Mouse (Mus musculus): ENCODE measurements around the gene Epb41l2.

Gene Epb41l2

GRCm38 (mm10) chr10:25434358-25435044, 74.9 kb downstream of the Epb41l2 start:
- DNase-seq (ENCODE audit: low read depth, low spot score), result no peak

GRCm38 (mm10) chr10:25436703-25437401, 77.3 kb downstream of the Epb41l2 start:
- peak; percentile 66 for DNase-seq (ENCODE audit: low read depth, low spot score)

- peak; percentile 31 for DNase-seq (ENCODE audit: low read depth, low spot score)
Observed at GRCm38 (mm10) chr10:25437586-25438298, 78.1 kb downstream of the Epb41l2 start.

- DNase-seq (ENCODE audit: low read depth, low spot score), result no peak
Observed at GRCm38 (mm10) chr10:25438299-25438680, 78.7 kb downstream of the Epb41l2 start.

GRCm38 (mm10) chr10:25439163-25439562, 79.6 kb downstream of the Epb41l2 start:
- DNase-seq (ENCODE audit: low read depth, low spot score), result peak; percentile 30

GRCm38 (mm10) chr10:25439856-25440255, 80.3 kb downstream of the Epb41l2 start:
- no peak for DNase-seq (ENCODE audit: low read depth, low spot score)

- no peak for DNase-seq (ENCODE audit: low read depth, low spot score)
Observed at GRCm38 (mm10) chr10:25441405-25441804, 81.8 kb downstream of the Epb41l2 start.

GRCm38 (mm10) chr10:25443626-25444025, 84.0 kb downstream of the Epb41l2 start:
- no peak for DNase-seq (ENCODE audit: low read depth, low spot score)

- no peak for DNase-seq (ENCODE audit: low read depth, low spot score)
Observed at GRCm38 (mm10) chr10:25444198-25444783, 84.7 kb downstream of the Epb41l2 start.

- no peak for DNase-seq (ENCODE audit: low read depth, low spot score)
Observed at GRCm38 (mm10) chr10:25446953-25447525, 87.4 kb downstream of the Epb41l2 start.

- DNase-seq (ENCODE audit: low read depth, low spot score), result no peak
Observed at GRCm38 (mm10) chr10:25448676-25449075, 89.1 kb downstream of the Epb41l2 start.

GRCm38 (mm10) chr10:25449312-25450020, 89.9 kb downstream of the Epb41l2 start:
- DNase-seq (ENCODE audit: low read depth, low spot score), result no peak

- no peak for DNase-seq (ENCODE audit: low read depth, low spot score)
Observed at GRCm38 (mm10) chr10:25453150-25453549, 93.6 kb downstream of the Epb41l2 start.

- no peak for DNase-seq (ENCODE audit: low read depth, low spot score)
Observed at GRCm38 (mm10) chr10:25453772-25454171, 94.2 kb downstream of the Epb41l2 start.

GRCm38 (mm10) chr10:25457118-25457517, 97.5 kb downstream of the Epb41l2 start:
- DNase-seq (ENCODE audit: low read depth, low spot score), result no peak

GRCm38 (mm10) chr10:25457996-25458395, 98.4 kb downstream of the Epb41l2 start:
- peak; percentile 66 for DNase-seq (ENCODE audit: low read depth, low spot score)

GRCm38 (mm10) chr10:25461832-25462231, 102.2 kb downstream of the Epb41l2 start:
- no peak for DNase-seq (ENCODE audit: low read depth, low spot score)

GRCm38 (mm10) chr10:25462669-25463068, 103.1 kb downstream of the Epb41l2 start:
- no peak for DNase-seq (ENCODE audit: low read depth, low spot score)

GRCm38 (mm10) chr10:25466493-25466892, 106.9 kb downstream of the Epb41l2 start:
- no peak for DNase-seq (ENCODE audit: low read depth, low spot score)

GRCm38 (mm10) chr10:25471944-25472343, 112.3 kb downstream of the Epb41l2 start:
- DNase-seq (ENCODE audit: low read depth, low spot score), result no peak

- DNase-seq (ENCODE audit: low read depth, low spot score), result no peak
Observed at GRCm38 (mm10) chr10:25479716-25480115, 120.1 kb downstream of the Epb41l2 start.
